Mouse (Mus musculus): ENCODE results near the gene Alpk1.

Gene Alpk1

GRCm38 (mm10) chr3:127780021-127780644, at the start of gene Alpk1:
Alpk1 (minus strand) TSS chr3:127780527.
- peak; percentile 89 for DNase-seq (ENCODE audit: inconsistent ontology term)

GRCm38 (mm10) chr3:127827123-127827522, 46.8 kb upstream of the Alpk1 start:
- DNase-seq (ENCODE audit: inconsistent ontology term), result no peak

- no peak for DNase-seq (ENCODE audit: inconsistent ontology term)
Measured at GRCm38 (mm10) chr3:127826503-127826902, 46.2 kb upstream of the Alpk1 start.

- no peak for DNase-seq (ENCODE audit: inconsistent ontology term)
Measured at GRCm38 (mm10) chr3:127823886-127824863, 43.8 kb upstream of the Alpk1 start.

- DNase-seq (ENCODE audit: inconsistent ontology term), result no peak
Measured at GRCm38 (mm10) chr3:127821209-127821608, 40.9 kb upstream of the Alpk1 start.

- no peak for DNase-seq (ENCODE audit: inconsistent ontology term)
Measured at GRCm38 (mm10) chr3:127820400-127820799, 40.1 kb upstream of the Alpk1 start.

GRCm38 (mm10) chr3:127818694-127819663, 38.7 kb upstream of the Alpk1 start:
- no peak for DNase-seq (ENCODE audit: inconsistent ontology term)

GRCm38 (mm10) chr3:127817120-127817683, 36.9 kb upstream of the Alpk1 start:
- DNase-seq (ENCODE audit: inconsistent ontology term), result no peak

- no peak for DNase-seq (ENCODE audit: inconsistent ontology term)
Measured at GRCm38 (mm10) chr3:127809103-127809502, 28.8 kb upstream of the Alpk1 start.

GRCm38 (mm10) chr3:127807846-127808245, 27.5 kb upstream of the Alpk1 start:
- DNase-seq (ENCODE audit: inconsistent ontology term), result no peak

GRCm38 (mm10) chr3:127805991-127806390, 25.7 kb upstream of the Alpk1 start:
- DNase-seq (ENCODE audit: inconsistent ontology term), result no peak

- DNase-seq (ENCODE audit: inconsistent ontology term), result no peak
Measured at GRCm38 (mm10) chr3:127805071-127805470, 24.7 kb upstream of the Alpk1 start.

- DNase-seq (ENCODE audit: inconsistent ontology term), result no peak
Measured at GRCm38 (mm10) chr3:127804439-127804838, 24.1 kb upstream of the Alpk1 start.

- peak; percentile 55 for DNase-seq (ENCODE audit: inconsistent ontology term)
Measured at GRCm38 (mm10) chr3:127802814-127803213, 22.5 kb upstream of the Alpk1 start.

GRCm38 (mm10) chr3:127801162-127801561, 20.8 kb upstream of the Alpk1 start:
- peak; percentile 31 for DNase-seq (ENCODE audit: inconsistent ontology term)

GRCm38 (mm10) chr3:127796271-127796670, 15.9 kb upstream of the Alpk1 start:
- no peak for DNase-seq (ENCODE audit: inconsistent ontology term)

GRCm38 (mm10) chr3:127795762-127796161, 15.4 kb upstream of the Alpk1 start:
- DNase-seq (ENCODE audit: inconsistent ontology term), result no peak

- DNase-seq (ENCODE audit: inconsistent ontology term), result no peak
Measured at GRCm38 (mm10) chr3:127793022-127793421, 12.7 kb upstream of the Alpk1 start.

- no peak for DNase-seq (ENCODE audit: inconsistent ontology term)
Measured at GRCm38 (mm10) chr3:127791595-127792561, 11.6 kb upstream of the Alpk1 start.

GRCm38 (mm10) chr3:127791056-127791483, 10.7 kb upstream of the Alpk1 start:
- peak; percentile 46 for DNase-seq (ENCODE audit: inconsistent ontology term)
